Mouse (Mus musculus): Measurements from ENCODE around the gene Syk. TPM values are rescaled to one million over a fixed set of nuclear protein-coding genes. Genes with fewer than 3 reads are reported as not detected.

The Syk gene
- polyA plus RNA-seq, 1 experiment from 2014 or later, result 10.0 TPM

DNA sequence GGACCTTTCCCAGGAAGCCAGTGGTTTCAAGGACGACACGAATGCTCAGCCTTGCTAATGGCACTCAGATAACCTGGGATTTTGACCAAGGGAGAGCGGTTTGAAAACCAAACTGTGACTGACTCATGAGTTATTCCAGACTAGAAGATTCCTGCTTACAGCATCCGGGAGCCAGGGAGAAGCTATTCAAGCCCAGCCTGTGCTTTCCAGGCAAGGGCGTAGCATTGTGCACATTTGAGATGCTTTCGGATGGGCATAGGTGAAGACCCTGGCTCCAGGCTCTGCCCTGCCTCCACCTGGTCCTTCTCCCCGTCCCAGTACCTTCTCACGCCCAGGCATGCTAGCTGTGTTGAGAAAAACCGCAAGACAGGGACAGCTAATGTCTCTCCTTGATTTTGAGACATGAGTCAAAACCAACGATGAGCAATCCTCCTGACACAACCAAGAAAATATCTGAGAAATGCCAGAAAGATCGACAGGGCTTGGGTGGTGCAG is 76.2 kb downstream of the Syk start:
- Histone ChIP-seq H3K27ac (ENCODE audit: low read depth, low read length) (no peak overlapping the region), H3K36me3 (ENCODE audit: control insufficient read depth, insufficient read depth, low read length) (no peaks in the 10 kb centered on the region), H3K9ac (ENCODE audit: low read depth, low read length) (no peak overlapping the region), H3K4me3 (ENCODE audit: low read length) (no peak overlapping the region), H3K4me2 (replicated peaks; ENCODE audit: low read depth, low read length) (no peak overlapping the region), H3K9me3 (ENCODE audit: control insufficient read depth, low read length) (no peaks in the 10 kb centered on the region), H3K27me3 (ENCODE audit: control insufficient read depth, insufficient read depth, low read length) (no peaks in the 10 kb centered on the region), H3K4me1 (ENCODE audit: control insufficient read depth, insufficient read depth, low read length) (no peaks in the 10 kb centered on the region)
- ATAC-seq (ENCODE audit: low FRiP score, low TSS enrichment), result no peak
- WGBS, result 89% methylated on average over 11 of the region's 11 CpGs

DNA sequence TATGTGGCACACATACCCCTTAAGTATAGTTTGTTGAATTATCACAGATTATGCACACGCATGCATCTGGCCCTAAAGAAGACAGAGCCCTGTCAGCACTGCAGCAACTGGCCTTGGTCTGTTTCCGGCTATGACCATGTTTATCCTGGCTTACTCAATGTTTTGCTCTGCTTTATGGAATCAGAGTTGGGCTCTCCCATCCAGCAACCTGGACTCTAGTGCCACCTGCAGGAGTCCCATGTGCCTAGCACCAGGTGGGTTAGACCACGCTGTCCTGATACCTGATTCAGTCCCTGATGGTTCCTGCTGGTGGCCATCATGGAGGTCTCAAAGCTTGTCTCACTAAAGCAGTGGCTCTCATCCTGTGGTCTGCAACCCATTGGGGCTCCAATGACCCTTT is 86.9 kb downstream of the Syk start:
- Histone ChIP-seq H3K36me3 (ENCODE audit: control insufficient read depth, insufficient read depth, low read length) (no peaks in the 10 kb centered on the region), H3K4me1 (ENCODE audit: control insufficient read depth, insufficient read depth, low read length) (no peaks in the 10 kb centered on the region), H3K9me3 (ENCODE audit: control insufficient read depth, low read length) (0 out of 2 replicates have a peak, but pooled peaks cover 3% of the 10 kb centered on the region), H3K4me2 (replicated peaks; ENCODE audit: low read depth, low read length) (no peak overlapping the region), H3K27ac (ENCODE audit: low read depth, low read length) (no peak overlapping the region), H3K27me3 (ENCODE audit: control insufficient read depth, insufficient read depth, low read length) (no peaks in the 10 kb centered on the region), H3K9ac (ENCODE audit: low read depth, low read length) (no peak overlapping the region), H3K4me3 (ENCODE audit: low read length) (no peak overlapping the region)
- ATAC-seq (ENCODE audit: low FRiP score, low TSS enrichment), result no peak
- 59% methylated on average over 3 of the region's 3 CpGs for WGBS

DNA sequence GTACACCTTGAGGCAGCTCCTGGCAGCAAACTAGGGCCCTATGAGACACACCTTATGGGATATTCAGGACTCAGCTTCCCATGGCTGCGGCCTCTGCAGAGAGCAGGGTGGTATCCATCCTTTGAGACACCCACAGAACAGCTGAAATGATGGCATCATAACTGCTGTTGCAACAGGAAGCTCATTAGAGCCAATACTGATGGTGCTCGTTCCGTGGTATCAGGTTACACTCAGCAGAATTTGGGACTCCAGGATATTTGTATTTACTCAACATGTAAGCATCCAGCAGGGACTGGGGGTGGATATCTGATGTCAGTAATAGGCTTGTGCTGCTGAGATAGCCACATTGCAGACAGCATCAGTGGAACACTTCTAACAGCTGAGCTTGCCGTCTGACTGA is 90.3 kb downstream of the Syk start:
- H3K4me1 ChIP-seq (ENCODE audit: control insufficient read depth, insufficient read depth, low read length), result no peaks in the 10 kb centered on the region
- H3K9ac ChIP-seq (ENCODE audit: low read depth, low read length), result no peak overlapping the region
- ATAC-seq (ENCODE audit: low FRiP score, low TSS enrichment), result no peak
- 0 out of 2 replicates have a peak, but pooled peaks cover 3% of the 10 kb centered on the region for H3K9me3 ChIP-seq (ENCODE audit: control insufficient read depth, low read length)
- 46% methylated on average over 4 of the region's 4 CpGs for WGBS
- no peak overlapping the region for H3K4me3 ChIP-seq (ENCODE audit: low read length)
- no peaks in the 10 kb centered on the region for H3K27me3 ChIP-seq (ENCODE audit: control insufficient read depth, insufficient read depth, low read length)
- no peak overlapping the region for H3K4me2 ChIP-seq (replicated peaks; ENCODE audit: low read depth, low read length)
- H3K27ac ChIP-seq (ENCODE audit: low read depth, low read length), result no peak overlapping the region
- H3K36me3 ChIP-seq (ENCODE audit: control insufficient read depth, insufficient read depth, low read length), result no peaks in the 10 kb centered on the region

DNA sequence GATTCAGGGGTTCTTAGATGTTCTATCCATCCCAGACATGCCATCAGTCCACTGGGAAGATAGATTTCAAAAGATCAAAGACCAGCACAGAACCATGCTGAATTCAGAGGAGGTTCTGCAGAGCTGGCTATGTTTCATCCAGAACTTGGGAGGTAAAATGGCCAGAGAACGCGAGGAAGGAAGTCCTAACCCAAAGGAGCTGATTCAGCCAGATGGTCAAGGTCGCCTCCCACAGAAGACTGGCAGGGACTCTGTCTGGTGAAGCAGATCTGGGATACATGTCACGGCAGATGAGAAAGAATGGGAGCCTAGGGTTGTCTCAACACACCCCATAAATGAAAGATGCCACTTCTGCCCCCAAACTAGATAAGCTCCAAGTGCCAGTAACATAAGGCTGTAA is 90.9 kb downstream of the Syk start:
- Histone ChIP-seq H3K4me1 (ENCODE audit: control insufficient read depth, insufficient read depth, low read length) (no peaks in the 10 kb centered on the region), H3K9ac (ENCODE audit: low read depth, low read length) (no peak overlapping the region), H3K4me2 (replicated peaks; ENCODE audit: low read depth, low read length) (no peak overlapping the region), H3K4me3 (ENCODE audit: low read length) (no peak overlapping the region), H3K27me3 (ENCODE audit: control insufficient read depth, insufficient read depth, low read length) (no peaks in the 10 kb centered on the region), H3K27ac (ENCODE audit: low read depth, low read length) (no peak overlapping the region), H3K36me3 (ENCODE audit: control insufficient read depth, insufficient read depth, low read length) (no peaks in the 10 kb centered on the region), H3K9me3 (ENCODE audit: control insufficient read depth, low read length) (0 out of 2 replicates have a peak, but pooled peaks cover 3% of the 10 kb centered on the region)
- ATAC-seq (ENCODE audit: low FRiP score, low TSS enrichment), result no peak
- 61% methylated on average over 4 of the region's 4 CpGs for WGBS

DNA sequence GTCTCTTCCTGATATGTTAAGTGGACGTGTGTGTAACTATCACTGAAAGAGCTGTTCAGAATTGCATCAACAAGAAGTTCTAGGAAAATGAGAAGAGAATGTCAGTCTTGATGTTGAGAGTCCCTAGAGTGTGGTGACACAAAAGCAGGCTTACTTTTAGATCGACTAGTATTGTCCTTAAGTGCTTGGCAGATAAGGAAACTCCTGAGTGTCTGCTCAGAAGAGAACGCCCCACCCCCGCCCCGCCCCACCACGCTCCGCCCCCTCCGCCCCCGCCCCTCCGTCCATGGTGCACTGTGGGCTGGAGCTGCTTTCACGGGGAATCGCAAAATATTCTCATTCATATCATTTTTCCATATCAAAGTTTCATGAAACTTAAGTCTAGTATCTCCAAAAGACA is 91.9 kb downstream of the Syk start:
- 54% methylated on average over 12 of the region's 12 CpGs for WGBS
- no peak for ATAC-seq (ENCODE audit: low FRiP score, low TSS enrichment)
- 0 out of 2 replicates have a peak, but pooled peaks cover 3% of the 10 kb centered on the region for H3K9me3 ChIP-seq (ENCODE audit: control insufficient read depth, low read length)
- H3K27ac ChIP-seq (ENCODE audit: low read depth, low read length), result no peak overlapping the region
- H3K4me3 ChIP-seq (ENCODE audit: low read length), result no peak overlapping the region
- no peaks in the 10 kb centered on the region for H3K4me1 ChIP-seq (ENCODE audit: control insufficient read depth, insufficient read depth, low read length)
- H3K36me3 ChIP-seq (ENCODE audit: control insufficient read depth, insufficient read depth, low read length), result no peaks in the 10 kb centered on the region
- H3K27me3 ChIP-seq (ENCODE audit: control insufficient read depth, insufficient read depth, low read length), result no peaks in the 10 kb centered on the region
- no peak overlapping the region for H3K4me2 ChIP-seq (replicated peaks; ENCODE audit: low read depth, low read length)
- H3K9ac ChIP-seq (ENCODE audit: low read depth, low read length), result no peak overlapping the region

DNA sequence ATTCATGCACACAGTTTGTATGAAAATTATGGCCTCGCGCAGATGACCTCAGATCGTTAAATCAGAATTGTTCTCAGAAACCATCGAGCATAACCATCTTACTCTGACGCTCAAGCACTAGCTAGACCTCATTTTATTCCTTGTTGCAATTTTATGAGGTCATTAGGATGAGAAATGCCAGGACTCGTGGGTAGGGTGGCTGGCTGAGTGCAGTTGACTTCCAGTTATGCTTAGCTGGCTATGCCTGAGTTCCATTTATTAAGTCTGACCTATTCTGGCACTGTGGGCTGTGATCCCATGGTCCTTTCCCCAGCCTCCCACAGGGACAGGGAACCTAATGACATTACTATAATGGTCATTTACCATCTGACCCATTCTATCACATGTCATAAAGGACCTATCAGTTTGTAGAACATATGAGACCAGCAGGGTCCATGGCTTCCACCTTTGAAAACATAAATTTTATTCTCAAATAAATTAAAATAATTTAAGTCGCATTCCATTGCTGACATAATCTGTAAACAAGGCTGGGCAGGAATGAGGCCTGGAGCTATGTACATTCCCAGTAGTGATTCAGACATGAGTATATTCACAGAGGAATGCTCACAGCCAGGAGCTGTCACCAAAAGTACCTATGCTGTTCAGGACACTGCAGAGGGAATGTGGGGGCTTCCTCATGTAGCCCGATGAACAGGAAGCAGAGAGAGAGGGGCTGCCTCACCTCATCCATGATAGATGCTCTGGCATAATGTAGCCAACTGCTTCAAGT is 92.7 kb downstream of the Syk start:
- Histone ChIP-seq H3K27me3 (ENCODE audit: control insufficient read depth, insufficient read depth, low read length) (no peaks in the 10 kb centered on the region), H3K9me3 (ENCODE audit: control insufficient read depth, low read length) (0 out of 2 replicates have a peak, but pooled peaks cover 3% of the 10 kb centered on the region), H3K4me1 (ENCODE audit: control insufficient read depth, insufficient read depth, low read length) (no peaks in the 10 kb centered on the region), H3K4me3 (ENCODE audit: low read length) (no peak overlapping the region), H3K27ac (ENCODE audit: low read depth, low read length) (no peak overlapping the region), H3K4me2 (replicated peaks; ENCODE audit: low read depth, low read length) (no peak overlapping the region), H3K9ac (ENCODE audit: low read depth, low read length) (no peak overlapping the region), H3K36me3 (ENCODE audit: control insufficient read depth, insufficient read depth, low read length) (no peaks in the 10 kb centered on the region)
- no peak for ATAC-seq (ENCODE audit: low FRiP score, low TSS enrichment)
- WGBS, result 59% methylated on average over 8 of the region's 8 CpGs

GRCm38 (mm10) chr13:52676671-52677445 is 93.9 kb downstream of the Syk start:
- Histone ChIP-seq H3K9me3 (ENCODE audit: control insufficient read depth, low read length) (0 out of 2 replicates have a peak, but pooled peaks cover 3% of the 10 kb centered on the region), H3K4me1 (ENCODE audit: control insufficient read depth, insufficient read depth, low read length) (no peaks in the 10 kb centered on the region), H3K9ac (ENCODE audit: low read depth, low read length) (no peak overlapping the region), H3K36me3 (ENCODE audit: control insufficient read depth, insufficient read depth, low read length) (no peaks in the 10 kb centered on the region), H3K27me3 (ENCODE audit: control insufficient read depth, insufficient read depth, low read length) (no peaks in the 10 kb centered on the region), H3K4me2 (replicated peaks; ENCODE audit: low read depth, low read length) (no peak overlapping the region), H3K27ac (ENCODE audit: low read depth, low read length) (no peak overlapping the region), H3K4me3 (ENCODE audit: low read length) (no peak overlapping the region)
- WGBS, result 50% methylated on average over 5 of the region's 5 CpGs
- ATAC-seq (ENCODE audit: low FRiP score, low TSS enrichment), result no peak

DNA sequence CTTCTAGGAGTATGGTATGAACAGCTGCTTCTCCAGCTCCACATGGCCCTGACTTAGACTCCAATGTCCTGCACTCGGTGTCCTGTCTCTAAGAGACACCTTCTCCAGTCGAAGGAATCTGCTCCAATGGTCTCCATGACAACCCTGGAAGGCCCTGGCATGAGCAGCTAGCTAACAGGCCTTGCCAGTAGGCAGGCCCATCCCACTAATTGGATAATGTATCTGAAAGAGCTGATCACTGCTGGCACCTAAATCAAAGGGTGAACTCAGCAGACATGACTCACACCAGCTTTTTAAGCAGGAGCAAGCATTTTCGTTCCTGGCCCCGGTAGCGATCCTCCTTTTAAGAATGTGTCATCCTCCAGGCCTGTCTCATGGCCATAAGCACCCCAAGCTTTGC is 96.9 kb downstream of the Syk start:
- no peaks in the 10 kb centered on the region for H3K9me3 ChIP-seq (ENCODE audit: control insufficient read depth, low read length)
- no peak overlapping the region for H3K9ac ChIP-seq (ENCODE audit: low read depth, low read length)
- H3K27ac ChIP-seq (ENCODE audit: low read depth, low read length), result no peak overlapping the region
- no peak overlapping the region for H3K4me2 ChIP-seq (replicated peaks; ENCODE audit: low read depth, low read length)
- no peak for ATAC-seq (ENCODE audit: low FRiP score, low TSS enrichment)
- no peaks in the 10 kb centered on the region for H3K27me3 ChIP-seq (ENCODE audit: control insufficient read depth, insufficient read depth, low read length)
- H3K36me3 ChIP-seq (ENCODE audit: control insufficient read depth, insufficient read depth, low read length), result no peaks in the 10 kb centered on the region
- WGBS, result 77% methylated on average over 5 of the region's 5 CpGs
- H3K4me3 ChIP-seq (ENCODE audit: low read length), result no peak overlapping the region
- H3K4me1 ChIP-seq (ENCODE audit: control insufficient read depth, insufficient read depth, low read length), result no peaks in the 10 kb centered on the region

- Histone ChIP-seq H3K9me3 (ENCODE audit: control insufficient read depth, low read length) (no peaks in the 10 kb centered on the region), H3K9ac (ENCODE audit: low read depth, low read length) (no peak overlapping the region), H3K4me3 (ENCODE audit: low read length) (no peak overlapping the region), H3K27me3 (ENCODE audit: control insufficient read depth, insufficient read depth, low read length) (no peaks in the 10 kb centered on the region), H3K27ac (ENCODE audit: low read depth, low read length) (no peak overlapping the region), H3K36me3 (ENCODE audit: control insufficient read depth, insufficient read depth, low read length) (no peaks in the 10 kb centered on the region), H3K4me1 (ENCODE audit: control insufficient read depth, insufficient read depth, low read length) (no peaks in the 10 kb centered on the region), H3K4me2 (replicated peaks; ENCODE audit: low read depth, low read length) (no peak overlapping the region)
- 83% methylated on average over 5 of the region's 5 CpGs for WGBS
- no peak for ATAC-seq (ENCODE audit: low FRiP score, low TSS enrichment)
Measured at GRCm38 (mm10) chr13:52682107-52682506, 99.1 kb downstream of the Syk start.

Data from kidney, embryonic 14.5 days (tissue).